Mouse (Mus musculus) liver, embryonic 14.5 days (tissue): Measurements from ENCODE around the gene Snapc1.

ENCODE experiments used
- CTCF ChIP-seq: IDR thresholded peaks from 2 replicates; pipeline ENCODE4 v1.5.1; 2016; ENCODE audit warnings: antibody characterized with exemption, low read depth, control low read depth
- EP300 ChIP-seq: IDR thresholded peaks from 2 replicates; pipeline ENCODE4 v1.6.1; 2016; ENCODE audit warnings: antibody characterized with exemption, low read depth

GRCm38 (mm10) chr12:73974584-73974983 is 10.3 kb downstream of the Snapc1 start:
- no peak for TF ChIP-seq CTCF
- no peak for TF ChIP-seq EP300
